ENCODE assay signal across 8 mouse cellular contexts in genomic region chr6:85587396-85588143, GRCm38 (mm10). TPM values are rescaled to one million over a fixed set of nuclear protein-coding genes. Genes with fewer than 3 reads are reported as not detected.
DNase-seq lines count a peak whose midpoint lies in the region; ATAC-seq lines count a peak whose summit lies in the region.

TSS of gene Alms1 (plus strand) at chr6:85587531.

- no peaks in the 10 kb centered on the region for H3K27me3 ChIP-seq in hindbrain, embryonic 15.5 days

- H3K4me2 ChIP-seq in hindbrain, embryonic 15.5 days = peak within 1 kb of the TSS; percentile 71

- DNase-seq in T-cell, adult 2 months (ENCODE audit: low spot score) = peak; percentile 91
- DNase-seq in cerebellum, postnatal 36 days = peak; percentile 93 to 96
- DNase-seq in frontal cortex, postnatal 36 days (ENCODE audit: low spot score in 2 of 2) = peak; percentile 91 to 92
- DNase-seq in left cerebral cortex, adult 11 months (ENCODE audit: low spot score) = peak; percentile 86
- DNase-seq in lung, postnatal 4 days = peak; percentile 95
- peak; percentile 86 for DNase-seq in retina, postnatal 7 days (ENCODE audit: low read depth, low spot score)
- peak; percentile 80 for DNase-seq in urinary bladder, adult 2 months (ENCODE audit: low spot score)

- H3K4me1 ChIP-seq in hindbrain, embryonic 15.5 days (replicated peaks) = peaks cover 28% of the 10 kb centered on the region

- no peaks in the 10 kb centered on the region for H3K36me3 ChIP-seq in hindbrain, embryonic 15.5 days

- ATAC-seq in hindbrain, embryonic 15.5 days (ENCODE audit: low FRiP score, low read depth) = peak; percentile 98

- H3K9me3 ChIP-seq in hindbrain, embryonic 15.5 days = no peaks in the 10 kb centered on the region

- peak within 1 kb of the TSS; percentile 99 for H3K4me3 ChIP-seq in hindbrain, embryonic 15.5 days

- H3K27ac ChIP-seq in hindbrain, embryonic 15.5 days (replicated peaks) = peak within 1 kb of the TSS; percentile 92

- under 1% methylated on average over 55 of the region's 59 CpGs for WGBS in hindbrain, embryonic 15.5 days

- peak within 1 kb of the TSS; percentile 90 for H3K9ac ChIP-seq in hindbrain, embryonic 15.5 days

RNA-seq across cellular contexts. Expression of gene Alms1, which starts in this region (rescaled TPM):
- 4.5 and 5.1 TPM in 2 replicates for polyA plus RNA-seq in hindbrain, embryonic 15.5 days (2015; fragmentation: Nextera tagmentation; extraction: Ambion mirVana)
- 2.5 and 3.3 TPM in 2 replicates for polyA plus RNA-seq in urinary bladder, adult 2 months (2012; rRNA removed)

Comparison
In these comparisons a context has a peak if more than half of its experiments do, and no peak if none do; other contexts are left out.
1. Peak in every context shown above with its lines: DNase-seq, ATAC-seq, H3K4me3 ChIP-seq and H3K27ac ChIP-seq.